Mouse (Mus musculus) stomach, embryonic 16.5 days (tissue): ENCODE results near the gene Hbb-bs. TPM values are rescaled to one million over a fixed set of nuclear protein-coding genes. Genes with fewer than 3 reads are reported as not detected.
"Not testable (repeated sequence)": the region's sequence is repeated elsewhere in the genome, so short reads cannot be mapped to it uniquely, and the experiment has no call there.

Experiments
- ATAC-seq: fragments of 200-750 bp; cut with Nextera tagmentation; 2 replicates; pipeline ENCODE4 v1.8.0; 2017; ENCODE audit warnings: moderate number of reproducible peaks, moderate TSS enrichment; ENCODE audit not compliant: insufficient read depth, low FRiP score
- H3K27ac ChIP-seq: fragments of 300-500 bp; sonication (generic); 2 replicates; pipeline ENCODE4 v1.5.1; 2014; ENCODE audit warnings: low read length
- H3K27me3 ChIP-seq: fragments of 300-500 bp; sonication (generic); 2 replicates; pipeline ENCODE4 v1.6.1; 2014; ENCODE audit warnings: low read length, control low read depth, mixed read lengths; ENCODE audit not compliant: control insufficient read depth, insufficient read depth
- H3K36me3 ChIP-seq: fragments of 300-500 bp; sonication (generic); 2 replicates; pipeline ENCODE4 v1.6.1; 2014; ENCODE audit warnings: low read length; ENCODE audit not compliant: control insufficient read depth, insufficient read depth
- H3K4me1 ChIP-seq: fragments of 300-500 bp; sonication (generic); 2 replicates; pipeline ENCODE4 v1.6.1; 2014; ENCODE audit warnings: low read length, control low read depth, mixed read lengths; ENCODE audit not compliant: control insufficient read depth, insufficient read depth
- H3K4me2 ChIP-seq: fragments of 300-500 bp; sonication (generic); 2 replicates; pipeline ENCODE4 v1.6.1; 2014; ENCODE audit warnings: low read depth, low read length, mixed read lengths
- H3K4me3 ChIP-seq: fragments of 300-500 bp; sonication (generic); replicated peaks from 2 replicates; pipeline ENCODE4 v1.5.1; 2014; ENCODE audit warnings: mild to moderate bottlenecking, low read length
- H3K9ac ChIP-seq: fragments of 300-500 bp; sonication (generic); 2 replicates; pipeline ENCODE4 v1.6.1; 2014; ENCODE audit warnings: low read length
- H3K9me3 ChIP-seq: fragments of 300-500 bp; sonication (generic); replicated peaks from 2 replicates; pipeline ENCODE4 v1.6.1; 2016; ENCODE audit warnings: low read length, control low read depth; ENCODE audit not compliant: control insufficient read depth
- WGBS: fragments of 180-500 bp; shearing (Covaris S2); extraction: QIAGEN DNeasy Blood & Tissue Kit; methylation state at CpG from one replicate; pipeline ENCODE4 v1.1.7; 2014; 5-methylcytosine and 5-hydroxymethylcytosine counted together
- polyA plus RNA-seq: library from polyadenylated mRNA; unstranded; fragments of >200 nt; fragmentation: Nextera tagmentation; extraction: Ambion mirVana; gene quantifications from 2 replicates; pipeline ENCODE4 v1.2.1, GENCODE M21; 2015

The Hbb-bs gene
- polyA plus RNA-seq, 1 experiment from 2014 or later, result 9,755 TPM

DNA sequence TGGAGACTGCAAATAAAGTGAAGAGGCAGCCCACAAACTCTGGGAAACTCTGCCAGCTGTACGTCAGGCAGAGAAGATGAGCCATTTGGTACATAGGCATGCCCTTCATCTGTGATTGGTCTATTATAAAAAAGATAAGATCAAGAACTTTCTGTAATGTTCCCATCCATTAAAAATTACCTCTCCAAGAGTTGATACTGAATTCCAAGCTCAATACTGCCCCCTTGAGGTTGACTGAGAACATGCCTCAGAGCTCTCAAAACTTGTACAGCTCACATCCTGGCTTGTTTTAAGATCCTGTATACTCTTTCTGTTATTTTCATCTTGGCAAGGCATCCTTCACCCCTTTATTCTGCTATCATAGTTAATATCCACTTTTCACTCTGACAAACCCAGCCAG lies 21.0 kb downstream of the Hbb-bs start:
- WGBS, result 45% methylated on average over 1 of the region's 1 CpGs
- Histone ChIP-seq H3K4me1 (no peaks in the 10 kb centered on the region), H3K27me3 (no peaks in the 10 kb centered on the region), H3K4me3 (no peak overlapping the region), H3K27ac (no peak overlapping the region), H3K36me3 (no peaks in the 10 kb centered on the region), H3K9me3 (no peaks in the 10 kb centered on the region), H3K4me2 (no peak overlapping the region), H3K9ac (no peak overlapping the region)
- no peak for ATAC-seq

DNA sequence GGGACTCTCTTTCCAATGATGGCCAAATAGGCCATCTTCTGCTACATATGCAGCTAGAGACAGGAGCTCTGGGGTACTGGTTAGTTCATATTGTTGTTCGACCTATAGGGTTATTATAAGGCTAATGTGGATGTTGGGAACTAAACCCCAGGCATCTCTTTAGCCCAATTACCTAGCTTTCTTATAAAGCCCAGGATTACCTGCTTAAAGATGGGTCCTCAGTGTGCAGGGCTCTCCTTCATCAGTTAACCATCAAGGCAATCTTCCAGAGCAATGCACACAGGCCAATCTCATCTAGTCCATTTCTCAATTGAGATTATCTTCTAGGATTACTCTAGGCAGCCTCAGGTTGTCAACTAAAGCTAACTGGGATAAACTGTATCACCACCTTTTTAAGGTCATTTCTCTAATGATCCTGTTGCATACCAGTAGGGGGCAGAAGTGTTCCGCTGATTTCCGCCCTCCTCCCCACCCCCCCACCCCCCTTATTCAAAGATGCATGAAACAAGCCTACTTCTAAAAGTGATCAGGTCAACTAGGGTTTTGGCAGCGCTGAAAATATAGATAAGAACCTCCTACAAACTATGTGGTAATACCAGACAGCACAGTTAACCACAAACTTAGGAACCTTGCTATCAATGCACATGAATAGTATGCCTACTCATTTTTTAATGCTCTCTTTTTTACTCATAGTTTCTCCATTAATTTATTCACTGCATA lies 35.1 kb downstream of the Hbb-bs start:
- 24% methylated on average over 4 of the region's 4 CpGs for WGBS
- Histone ChIP-seq H3K27ac (no peak overlapping the region), H3K4me1 (no peaks in the 10 kb centered on the region), H3K4me3 (no peak overlapping the region), H3K4me2 (no peak overlapping the region), H3K9me3 (no peaks in the 10 kb centered on the region), H3K36me3 (no peaks in the 10 kb centered on the region), H3K27me3 (no peaks in the 10 kb centered on the region), H3K9ac (no peak overlapping the region)
- ATAC-seq, result no peak

DNA sequence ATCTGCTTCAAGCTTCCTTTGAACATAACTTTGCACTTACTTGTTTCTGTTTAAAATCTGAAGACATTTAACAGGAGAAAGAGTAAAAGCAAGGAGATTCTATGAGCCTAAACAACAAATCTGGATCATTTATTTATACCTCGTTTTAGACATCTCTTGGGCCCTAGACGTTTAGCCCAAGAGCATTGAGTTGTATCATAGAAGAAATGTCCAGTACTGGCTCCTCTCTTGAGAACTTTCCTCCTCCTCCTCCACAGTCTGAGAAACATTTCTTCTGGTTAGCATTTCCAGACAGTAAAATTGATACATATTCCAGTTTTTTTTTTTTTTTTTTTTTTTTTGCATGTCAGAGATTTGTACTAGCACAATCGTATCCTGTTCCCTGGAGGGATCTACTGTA lies 36.2 kb downstream of the Hbb-bs start, which contains the start of gene Olfr67:
Olfr67 (minus strand) TSS at position 101 of the 400 bp plus-strand sequence.
- Histone ChIP-seq H3K27ac (no peak within 1 kb of the TSS), H3K36me3 (no peaks in the 10 kb centered on the region), H3K27me3 (no peaks in the 10 kb centered on the region), H3K4me2 (no peak within 1 kb of the TSS), H3K4me3 (no peak within 1 kb of the TSS), H3K9me3 (no peaks in the 10 kb centered on the region), H3K4me1 (no peaks in the 10 kb centered on the region), H3K9ac (no peak within 1 kb of the TSS)
- ATAC-seq, result no peak
- 71% methylated on average over 3 of the region's 3 CpGs for WGBS

GRCm38 (mm10) chr7:103779598-103779997 lies 48.3 kb downstream of the Hbb-bs start, which contains the start of gene Olfr68:
TSS of gene Olfr68 (minus strand) at chr7:103779698.
- Histone ChIP-seq H3K4me1 (no peaks in the 10 kb centered on the region), H3K36me3 (no peaks in the 10 kb centered on the region), H3K27ac (no peak within 1 kb of the TSS), H3K4me2 (no peak within 1 kb of the TSS), H3K9ac (no peak within 1 kb of the TSS), H3K27me3 (no peaks in the 10 kb centered on the region), H3K9me3 (no peaks in the 10 kb centered on the region), H3K4me3 (no peak within 1 kb of the TSS)
- ATAC-seq, result no peak
- WGBS, result 63% methylated on average over 3 of the region's 3 CpGs

DNA sequence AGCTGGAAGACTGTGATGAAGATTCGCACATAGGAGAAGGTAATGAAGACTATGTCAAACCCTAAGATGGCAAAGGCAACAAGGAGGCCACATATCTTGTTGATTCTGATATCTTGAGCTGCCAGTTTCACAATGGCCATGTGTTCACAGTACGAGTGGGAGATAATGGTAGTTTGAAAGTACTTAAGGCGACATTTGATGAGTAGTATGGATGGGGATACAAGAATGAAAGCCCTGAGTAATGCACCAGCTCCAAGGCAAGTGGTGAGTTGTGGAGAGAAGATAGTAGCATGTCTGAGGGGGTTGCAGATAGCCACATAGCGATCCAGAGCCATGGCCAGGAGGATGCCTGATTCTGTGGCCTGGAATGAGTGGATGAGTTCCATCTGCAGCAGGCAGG lies 50.2 kb downstream of the Hbb-bs start:
- not testable (repeated sequence) for H3K4me3 ChIP-seq, H3K36me3 ChIP-seq, H3K9ac ChIP-seq, H3K27ac ChIP-seq, H3K9me3 ChIP-seq, H3K27me3 ChIP-seq, H3K4me1 ChIP-seq, H3K4me2 ChIP-seq, ATAC-seq
- 66% methylated on average over 4 of the region's 4 CpGs for WGBS

Other genes starting within 250 kb of the Hbb-bs start
- not detected in 2 replicates for gene Olfr618, start 238.0 kb downstream of the Hbb-bs start, polyA plus RNA-seq
- gene Olfr619, start 227.5 kb downstream of the Hbb-bs start, polyA plus RNA-seq, result not detected in 2 replicates
- not detected in 2 replicates for gene Olfr620, start 215.6 kb downstream of the Hbb-bs start, polyA plus RNA-seq
- not detected in 2 replicates for gene Olfr622, start 185.4 kb downstream of the Hbb-bs start, polyA plus RNA-seq
- not detected in 2 replicates for gene Olfr623, start 164.4 kb downstream of the Hbb-bs start, polyA plus RNA-seq
- gene Olfr624, start 156.9 kb downstream of the Hbb-bs start, polyA plus RNA-seq, result 0.04 and 0.05 TPM in 2 replicates
- gene Olfr625-ps1, start 145.4 kb downstream of the Hbb-bs start, polyA plus RNA-seq, result not detected in 2 replicates
- gene Olfr243, start 113.4 kb downstream of the Hbb-bs start, polyA plus RNA-seq, result not detected in 2 replicates
- not detected in 2 replicates for gene Olfr628, start 97.7 kb downstream of the Hbb-bs start, polyA plus RNA-seq
- not detected in 2 replicates for gene Olfr629, start 83.2 kb downstream of the Hbb-bs start, polyA plus RNA-seq
- not detected in 2 replicates for gene Olfr630, start 70.8 kb downstream of the Hbb-bs start, polyA plus RNA-seq
- gene Olfr69, start 56.5 kb downstream of the Hbb-bs start, polyA plus RNA-seq, result not detected in 2 replicates
- not detected in 2 replicates for gene Olfr68, start 48.4 kb downstream of the Hbb-bs start, polyA plus RNA-seq
- not detected in 2 replicates for gene Olfr67, start 36.3 kb downstream of the Hbb-bs start, polyA plus RNA-seq
- gene Hbb-bt, start 14.1 kb downstream of the Hbb-bs start, polyA plus RNA-seq, result 3,025 and 3,577 TPM in 2 replicates
- not detected in 2 replicates for gene Hbb-bh2, start 12.4 kb upstream of the Hbb-bs start, polyA plus RNA-seq
- 0.95 and 1.4 TPM in 2 replicates for gene Hbb-bh1, start 15.1 kb upstream of the Hbb-bs start, polyA plus RNA-seq
- 35.5 and 42.6 TPM in 2 replicates for gene Hbb-y, start 25.1 kb upstream of the Hbb-bs start, polyA plus RNA-seq
- gene Olfr66, start 58.2 kb upstream of the Hbb-bs start, polyA plus RNA-seq, result not detected in 2 replicates
- gene Olfr64, start 66.4 kb upstream of the Hbb-bs start, polyA plus RNA-seq, result not detected in 2 replicates
- not detected in 2 replicates for gene Olfr65, start 75.4 kb upstream of the Hbb-bs start, polyA plus RNA-seq
- gene Olfr631, start 100.7 kb upstream of the Hbb-bs start, polyA plus RNA-seq, result not detected in 2 replicates
- not detected in 2 replicates for gene Olfr632, start 106.3 kb upstream of the Hbb-bs start, polyA plus RNA-seq
- gene Olfr633, start 116.3 kb upstream of the Hbb-bs start, polyA plus RNA-seq, result not detected in 2 replicates
- 0.01 TPM in 1 of 2 replicates, not detected in the other for gene Olfr635, start 143.1 kb upstream of the Hbb-bs start, polyA plus RNA-seq
- not detected in 2 replicates for gene Olfr638, start 170.7 kb upstream of the Hbb-bs start, polyA plus RNA-seq
- not detected in 2 replicates for gene Olfr639, start 189.2 kb upstream of the Hbb-bs start, polyA plus RNA-seq
- not detected in 2 replicates for gene Olfr640, start 197.5 kb upstream of the Hbb-bs start, polyA plus RNA-seq
- not detected in 2 replicates for gene Olfr641, start 207.3 kb upstream of the Hbb-bs start, polyA plus RNA-seq
- not detected in 2 replicates for gene Olfr642, start 224.6 kb upstream of the Hbb-bs start, polyA plus RNA-seq
- not detected in 2 replicates for gene 4930516K23Rik, start 233.3 kb upstream of the Hbb-bs start, polyA plus RNA-seq
- not detected in 2 replicates for gene Olfr644, start 243.8 kb upstream of the Hbb-bs start, polyA plus RNA-seq